Mouse (Mus musculus) spleen, postnatal 14 days (tissue): ENCODE measurements around the gene Sp6.

Experiments used
- DNase-seq, 2 experiments: peaks; one replicate each; pipeline ENCODE4 v3.0.0; 2021 to 2022; ENCODE audit warnings: low spot score in 2 of 2

Gene Sp6

GRCm38 (mm10) chr11:96982355-96982754 is 30.8 kb upstream of the Sp6 start:
- DNase-seq = peak; percentile 65 to 76

- DNase-seq = no peak
Observed at GRCm38 (mm10) chr11:96982859-96983258, 30.3 kb upstream of the Sp6 start, which contains the start of gene Sp2. Sp2 (minus strand) TSS chr11:96982959.

GRCm38 (mm10) chr11:96984903-96985302 is 28.3 kb upstream of the Sp6 start:
- DNase-seq = no peak

GRCm38 (mm10) chr11:96986463-96986862 is 26.7 kb upstream of the Sp6 start:
- no peak for DNase-seq

- peak in 1 of 2 experiments; percentile 14 for DNase-seq
Observed at GRCm38 (mm10) chr11:96987873-96988655, 25.1 kb upstream of the Sp6 start.

- no peak for DNase-seq
Observed at GRCm38 (mm10) chr11:96991501-96991900, 21.7 kb upstream of the Sp6 start.

- no peak for DNase-seq
Observed at GRCm38 (mm10) chr11:96992722-96993311, 20.4 kb upstream of the Sp6 start.

- DNase-seq = no peak
Observed at GRCm38 (mm10) chr11:96995031-96995430, 18.2 kb upstream of the Sp6 start.

- no peak for DNase-seq
Observed at GRCm38 (mm10) chr11:96995836-96996772, 17.1 kb upstream of the Sp6 start.

GRCm38 (mm10) chr11:96996773-96997379 is 16.3 kb upstream of the Sp6 start:
- no peak for DNase-seq

- no peak for DNase-seq
Observed at GRCm38 (mm10) chr11:96997380-96997956, 15.7 kb upstream of the Sp6 start.

- DNase-seq = no peak
Observed at GRCm38 (mm10) chr11:97003170-97003569, 10.0 kb upstream of the Sp6 start.

- DNase-seq = no peak
Observed at GRCm38 (mm10) chr11:97007093-97007794, 6.0 kb upstream of the Sp6 start.

GRCm38 (mm10) chr11:97009198-97009790 is 3.9 kb upstream of the Sp6 start:
- no peak for DNase-seq

- no peak for DNase-seq
Observed at GRCm38 (mm10) chr11:97017696-97018582, 4.7 kb downstream of the Sp6 start.

GRCm38 (mm10) chr11:97018583-97019344 is 5.6 kb downstream of the Sp6 start:
- DNase-seq = no peak

GRCm38 (mm10) chr11:97019345-97019708 is 6.1 kb downstream of the Sp6 start:
- DNase-seq = no peak

GRCm38 (mm10) chr11:97021121-97021765 is 8.0 kb downstream of the Sp6 start:
- no peak for DNase-seq
